Mouse (Mus musculus) natural killer cell, adult 2 months (primary cell): ENCODE data around the gene Cdh10.

ENCODE experiments used
- DNase-seq, 2 experiments: peaks; one replicate each; pipeline ENCODE4 v3.0.0; 2022; ENCODE audit warnings: low spot score in 2 of 2

The Cdh10 gene

DNA sequence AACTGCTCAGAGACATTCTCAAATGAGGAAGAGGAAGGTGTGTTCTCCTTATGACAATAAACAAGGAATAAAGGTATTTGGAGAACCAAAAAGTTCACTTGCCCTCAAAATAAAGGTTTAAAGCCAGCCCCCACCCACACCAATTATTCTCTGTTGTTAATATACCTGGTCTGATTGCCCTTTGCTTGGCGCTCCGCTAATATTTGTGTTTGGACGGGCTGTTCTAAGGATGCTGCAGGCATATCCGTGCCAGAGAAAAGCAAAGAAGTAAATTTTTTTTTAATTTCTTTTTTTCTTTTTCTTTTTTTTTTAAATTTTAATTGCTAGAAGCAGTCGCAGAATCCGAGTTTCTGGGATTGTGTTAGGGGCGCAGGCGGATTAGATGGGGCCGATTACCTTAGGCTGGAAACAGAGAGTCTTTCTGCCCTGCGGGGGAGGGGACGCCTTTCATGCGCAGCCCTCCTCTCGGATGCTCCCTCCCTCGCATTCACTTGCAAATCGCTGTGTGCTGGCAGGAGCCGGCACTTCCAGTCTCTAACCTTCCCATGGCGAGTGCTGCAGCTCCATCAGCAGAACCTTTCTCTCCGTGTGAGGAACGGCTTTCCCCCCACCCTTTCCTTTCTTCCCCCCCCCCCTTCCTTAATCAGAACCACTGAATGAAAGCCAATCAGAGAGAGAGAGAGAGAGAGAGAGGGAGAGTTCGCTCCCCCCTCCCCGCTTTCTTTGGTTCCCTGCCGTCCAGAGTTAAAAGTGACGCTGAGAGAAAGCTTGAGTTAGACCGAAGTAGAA, at the start of gene Cdh10:
TSS of gene Cdh10 (plus strand) at position 763 of the 789 bp plus-strand sequence.
- no peak for DNase-seq

DNA sequence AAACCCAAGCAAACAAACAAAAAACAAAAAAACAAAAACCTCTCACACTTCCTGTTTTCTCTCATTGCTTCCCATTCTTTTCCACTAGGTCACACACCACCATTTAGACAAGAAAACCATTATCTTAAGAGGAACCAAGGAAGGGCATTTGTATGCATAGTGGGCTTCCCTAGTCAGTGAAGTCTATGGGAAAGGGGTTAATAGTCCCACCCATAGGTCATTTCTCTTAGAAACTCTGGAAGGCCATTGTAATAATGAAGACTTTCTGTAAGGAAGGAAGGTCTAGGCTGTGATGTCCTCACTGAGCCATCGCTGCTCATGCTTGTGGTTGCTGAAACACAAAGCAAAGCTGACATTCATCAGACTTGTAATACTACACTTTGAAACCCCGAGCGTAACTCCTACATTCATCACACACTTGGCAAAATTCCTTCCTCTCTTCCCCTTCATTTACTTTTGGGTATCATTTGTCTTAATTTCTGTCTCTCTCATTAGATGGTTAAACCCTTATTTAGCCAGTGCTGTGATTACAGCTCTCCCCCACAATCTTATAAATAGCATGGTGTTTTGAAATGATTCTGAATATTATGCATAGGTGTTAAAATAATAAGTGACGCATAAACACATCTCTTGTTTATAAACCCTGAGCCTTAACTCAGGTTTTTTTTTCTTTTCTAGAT, 9.5 kb upstream of the Cdh10 start:
- no peak for DNase-seq

GRCm38 (mm10) chr15:18817707-18818106, 1.0 kb upstream of the Cdh10 start:
- no peak for DNase-seq

DNA sequence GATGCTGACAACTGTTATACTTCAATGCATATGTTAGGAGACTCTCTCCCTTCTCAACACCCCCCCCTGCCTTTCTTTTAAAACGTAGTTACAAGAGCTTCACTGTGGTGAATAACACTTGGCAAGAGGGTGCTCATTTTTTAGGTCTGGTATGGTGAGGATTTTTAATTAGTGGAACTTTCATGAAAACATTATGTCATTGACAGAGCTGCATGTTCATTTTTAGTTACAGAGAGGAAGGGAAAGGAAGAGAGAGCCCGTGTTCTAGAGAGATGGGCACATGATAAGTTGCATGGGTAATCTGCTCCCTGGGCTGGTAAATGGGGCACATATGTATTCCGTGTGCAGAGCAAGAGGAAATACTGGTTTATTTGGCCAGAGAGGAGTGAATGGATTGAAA, 1.5 kb downstream of the Cdh10 start:
- DNase-seq, result no peak

DNA sequence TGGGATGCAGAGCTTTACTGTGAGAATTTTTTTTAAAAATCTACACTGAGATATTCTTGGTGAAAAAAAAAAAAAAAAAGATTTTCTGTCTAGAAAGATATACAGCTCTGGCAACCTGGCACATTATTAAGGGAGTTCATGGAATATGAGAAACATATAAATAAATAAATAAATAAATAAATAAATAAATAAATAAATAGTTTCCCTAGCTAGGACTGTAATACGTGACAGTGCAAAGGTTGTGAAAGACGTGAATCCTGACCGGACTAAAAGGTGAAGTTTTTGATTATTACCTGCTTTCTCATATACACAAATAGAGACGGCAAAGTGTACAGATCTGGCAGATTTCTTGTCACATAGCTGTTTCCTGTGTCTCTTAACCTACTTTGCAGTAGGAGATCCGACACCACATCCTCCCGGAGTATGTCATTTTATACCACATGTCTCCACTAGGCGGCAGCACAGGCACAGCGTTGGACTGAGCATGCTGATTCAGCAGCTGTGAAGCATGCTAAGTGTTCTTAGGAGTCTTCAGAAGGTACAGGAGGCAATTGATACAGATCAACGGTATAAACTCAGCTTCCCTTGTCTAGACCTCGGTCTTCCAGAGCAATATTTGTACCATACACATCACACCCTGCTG, 2.5 kb downstream of the Cdh10 start:
- DNase-seq, result peak; percentile 51 to 64

GRCm38 (mm10) chr15:18823420-18823819, 4.7 kb downstream of the Cdh10 start:
- DNase-seq, result no peak

- no peak for DNase-seq
Observed at GRCm38 (mm10) chr15:18832263-18832662, 13.5 kb downstream of the Cdh10 start.

DNA sequence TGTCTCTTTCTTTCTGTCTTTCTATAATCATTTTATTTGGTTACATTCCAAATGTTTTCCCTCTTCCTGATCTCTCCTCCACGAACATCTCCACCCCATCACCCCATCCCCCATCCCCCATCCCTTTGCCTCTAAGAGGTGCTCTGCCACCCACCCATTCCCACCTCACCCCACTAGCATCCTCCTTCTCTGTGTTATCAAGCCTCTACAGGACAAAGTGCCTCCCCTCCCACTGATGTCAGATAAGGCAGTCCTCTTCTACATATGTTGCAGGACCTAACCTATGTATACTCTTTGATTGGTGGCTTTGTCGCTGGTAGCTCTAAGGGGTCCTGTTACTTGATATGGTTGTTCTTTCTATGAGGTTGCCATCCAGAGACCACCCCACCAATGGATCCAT, 23.0 kb downstream of the Cdh10 start:
- DNase-seq, result no peak

- no peak for DNase-seq
Observed at GRCm38 (mm10) chr15:18844807-18845206, 26.1 kb downstream of the Cdh10 start.

- DNase-seq, result no peak
Observed at GRCm38 (mm10) chr15:18850497-18850896, 31.8 kb downstream of the Cdh10 start.

GRCm38 (mm10) chr15:18858135-18858534, 39.4 kb downstream of the Cdh10 start:
- no peak for DNase-seq

- no peak for DNase-seq
Observed at GRCm38 (mm10) chr15:18869871-18870270, 51.1 kb downstream of the Cdh10 start.

DNA sequence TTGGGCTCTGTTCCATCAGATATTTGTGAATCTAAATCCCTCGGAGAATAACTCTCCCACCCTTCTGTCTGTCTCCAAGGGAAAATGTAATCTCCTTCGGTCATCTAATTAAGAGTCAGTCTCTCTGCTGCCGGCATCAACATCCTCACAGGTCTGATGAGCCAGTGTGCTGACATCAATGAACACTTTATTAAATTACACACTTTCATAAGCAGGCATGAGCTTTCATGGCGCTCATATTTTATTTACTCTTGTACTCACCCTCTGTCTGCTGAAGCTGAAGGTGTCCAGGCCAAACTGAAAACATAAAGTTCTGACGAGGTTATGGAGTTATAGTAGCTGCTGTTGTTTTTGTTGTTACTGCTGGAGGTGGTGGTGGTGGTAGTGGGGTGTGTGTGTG, 62.7 kb downstream of the Cdh10 start:
- DNase-seq, result no peak

DNA sequence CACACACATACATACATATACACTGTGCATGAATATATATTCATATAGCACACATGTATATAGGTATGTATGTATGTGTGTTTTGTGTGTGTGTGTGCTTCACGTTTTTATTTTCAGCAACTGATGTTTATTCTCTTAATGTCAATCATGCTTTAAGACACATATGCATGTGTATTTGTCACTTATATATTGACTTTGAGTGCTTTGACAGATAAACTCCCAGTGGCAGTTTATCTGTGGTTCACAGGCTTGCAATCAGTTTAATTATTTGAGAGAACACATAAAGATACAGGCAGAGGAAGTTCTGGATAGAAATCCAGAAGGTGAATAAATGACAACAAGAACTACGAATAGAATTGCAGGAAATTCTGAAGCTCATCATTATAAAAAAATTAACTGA, 67.9 kb downstream of the Cdh10 start:
- no peak for DNase-seq

DNA sequence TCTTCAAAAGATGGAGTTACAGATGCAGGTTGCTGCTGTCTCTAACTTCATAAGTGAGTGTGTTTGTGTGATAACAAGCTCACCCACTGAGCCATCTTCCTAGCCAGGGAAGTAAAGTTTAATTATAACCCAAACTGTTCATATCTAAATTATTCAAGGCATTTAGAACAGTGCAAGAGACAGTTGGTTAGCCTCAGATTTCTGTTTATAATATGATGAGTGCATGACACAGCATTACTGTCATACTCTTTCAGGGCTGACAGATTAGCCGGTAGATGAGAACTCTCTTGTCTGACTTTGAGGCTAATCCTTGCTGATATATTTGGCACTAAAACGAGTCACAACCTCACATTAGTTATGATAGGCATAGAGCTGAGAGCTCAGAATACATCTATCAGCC, 70.2 kb downstream of the Cdh10 start:
- DNase-seq, result no peak

GRCm38 (mm10) chr15:18890358-18890757, 71.6 kb downstream of the Cdh10 start:
- DNase-seq, result no peak

- no peak for DNase-seq
Observed at GRCm38 (mm10) chr15:18900776-18901175, 82.0 kb downstream of the Cdh10 start.

GRCm38 (mm10) chr15:18904131-18904530, 85.4 kb downstream of the Cdh10 start:
- DNase-seq, result no peak

- no peak for DNase-seq
Observed at GRCm38 (mm10) chr15:18910612-18911011, 91.9 kb downstream of the Cdh10 start.

GRCm38 (mm10) chr15:18925392-18926117, 106.8 kb downstream of the Cdh10 start:
- no peak for DNase-seq

DNA sequence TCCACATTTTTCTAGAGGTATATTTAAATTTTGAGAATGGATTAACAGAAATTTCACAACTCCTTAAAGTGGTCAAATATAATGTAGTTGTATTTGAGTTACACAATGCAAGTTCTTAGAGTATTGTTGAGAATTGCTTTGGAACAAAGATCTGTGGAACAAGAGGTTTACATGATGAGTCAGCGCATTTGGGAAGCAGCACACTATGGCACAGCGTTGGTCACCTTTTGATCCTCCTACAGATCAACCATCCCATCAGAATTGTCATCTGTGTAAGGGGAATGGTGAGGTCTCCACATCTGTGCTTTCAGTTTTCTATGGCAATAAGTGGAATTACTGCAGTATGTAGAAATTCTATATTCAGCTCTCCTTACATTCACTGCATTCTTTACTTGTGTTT, 108.2 kb downstream of the Cdh10 start:
- no peak for DNase-seq

DNA sequence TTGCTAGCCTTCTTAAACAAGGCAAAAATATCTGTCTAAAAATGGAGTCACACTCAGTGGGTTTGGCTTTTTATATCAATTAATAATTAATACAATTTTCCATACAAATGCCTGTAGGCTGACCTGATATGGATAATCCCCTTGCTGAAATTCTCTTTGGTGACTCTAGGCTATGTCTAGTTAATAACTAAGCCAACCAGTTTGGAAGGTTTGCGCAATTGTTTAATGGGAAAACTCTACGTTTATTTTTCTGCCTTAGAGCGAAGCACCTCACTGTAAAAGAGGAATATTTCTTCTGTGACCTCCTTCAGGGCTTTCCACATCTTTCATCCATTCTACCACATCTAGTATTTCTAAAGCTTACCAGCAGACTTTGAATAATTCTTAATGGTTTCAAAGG, 133.5 kb downstream of the Cdh10 start:
- no peak for DNase-seq
